Mouse (Mus musculus) hindbrain, embryonic 12.5 days (tissue): ENCODE measurements at regions not wholly inside any gene's neighbourhood (a gene's known extent, or its start where the extent isn't known, plus 50 kb on each side); places are given as distances from the start of the nearest gene placed in this dataset.
A peak's percentile ranks its signal among the peaks of the same experiment; 100 is the strongest.

Experiments
- ATAC-seq: fragments of 200-750 bp; cut with Nextera tagmentation; 2 replicates; pipeline ENCODE4 v1.8.0; 2017; ENCODE audit warnings: moderate TSS enrichment; ENCODE audit not compliant: low FRiP score
- H3K27ac ChIP-seq: fragments of 300-500 bp; sonication (generic); 2 replicates; pipeline ENCODE4 v1.5.1; 2016; ENCODE audit warnings: mild to moderate bottlenecking
- H3K27me3 ChIP-seq: fragments of 300-500 bp; sonication (generic); 2 replicates; pipeline ENCODE4 v1.6.1; 2016; ENCODE audit warnings: mild to moderate bottlenecking
- H3K36me3 ChIP-seq: fragments of 300-500 bp; sonication (generic); 2 replicates; pipeline ENCODE4 v1.6.1; 2016; ENCODE audit warnings: mild to moderate bottlenecking
- H3K4me1 ChIP-seq: fragments of 300-500 bp; sonication (generic); 2 replicates; pipeline ENCODE4 v1.6.1; 2016
- H3K4me2 ChIP-seq: fragments of 300-500 bp; sonication (generic); replicated peaks from 2 replicates; pipeline ENCODE4 v1.6.1; 2016; ENCODE audit warnings: mild to moderate bottlenecking
- H3K4me3 ChIP-seq: fragments of 300-500 bp; sonication (generic); 2 replicates; pipeline ENCODE4 v1.5.1; 2016; ENCODE audit warnings: mild to moderate bottlenecking
- H3K9ac ChIP-seq: fragments of 300-500 bp; sonication (generic); 2 replicates; pipeline ENCODE4 v1.6.1; 2016; ENCODE audit warnings: mild to moderate bottlenecking, moderate library complexity
- H3K9me3 ChIP-seq: fragments of 300-500 bp; sonication (generic); replicated peaks from 2 replicates; pipeline ENCODE4 v1.6.1; 2016; ENCODE audit warnings: mild to moderate bottlenecking
- WGBS: fragments of 180-500 bp; shearing (Covaris S2); methylation state at CpG from one replicate; pipeline ENCODE4 v1.1.7; 2016; 5-methylcytosine and 5-hydroxymethylcytosine counted together

GRCm38 (mm10) chr6:51641965-51642364, 118.3 kb downstream of the Snx10 start:
- Histone ChIP-seq H3K9ac (no peak overlapping the region), H3K36me3 (no peaks in the 10 kb centered on the region), H3K27me3 (no peaks in the 10 kb centered on the region), H3K4me3 (no peak overlapping the region), H3K27ac (no peak overlapping the region), H3K4me1 (0 out of 2 replicates have a peak, but pooled peaks cover 5% of the 10 kb centered on the region), H3K4me2 (no peak overlapping the region), H3K9me3 (no peaks in the 10 kb centered on the region)
- ATAC-seq = no peak
- WGBS = 90% methylated on average over 5 of the region's 5 CpGs

- peak overlapping the region; percentile 70 for H3K27ac ChIP-seq
- no peak overlapping the region for H3K4me3 ChIP-seq
- H3K4me2 ChIP-seq = no peak overlapping the region
- peaks cover 6% of the 10 kb centered on the region; the same call in 1 of the 2 replicates for H3K4me1 ChIP-seq
- H3K9ac ChIP-seq = no peak overlapping the region
- no peaks in the 10 kb centered on the region for H3K9me3 ChIP-seq
- 67% methylated on average over 7 of the region's 7 CpGs for whole genome bisulfite sequencing
- H3K36me3 ChIP-seq = no peaks in the 10 kb centered on the region
- peak; percentile 40; the same call in 1 of the 2 replicates for ATAC-seq
- no peaks in the 10 kb centered on the region for H3K27me3 ChIP-seq
Observed at GRCm38 (mm10) chr6:51648813-51649212, 125.1 kb downstream of the Snx10 start.

GRCm38 (mm10) chr6:51653753-51654152, 130.1 kb downstream of the Snx10 start:
- Histone ChIP-seq H3K27ac (no peak overlapping the region), H3K36me3 (no peaks in the 10 kb centered on the region), H3K4me1 (peaks cover 31% of the 10 kb centered on the region), H3K9me3 (no peaks in the 10 kb centered on the region), H3K4me2 (no peak overlapping the region), H3K4me3 (no peak overlapping the region), H3K9ac (no peak overlapping the region), H3K27me3 (no peaks in the 10 kb centered on the region)
- 95% methylated on average over 8 of the region's 8 CpGs for WGBS
- no peak for ATAC-seq

GRCm38 (mm10) chr6:51654991-51655390, 131.3 kb downstream of the Snx10 start:
- no peaks in the 10 kb centered on the region for H3K36me3 ChIP-seq
- peaks cover 30% of the 10 kb centered on the region for H3K4me1 ChIP-seq
- H3K4me2 ChIP-seq = no peak overlapping the region
- peak overlapping the region; percentile 85 for H3K27ac ChIP-seq
- 95% methylated on average over 4 of the region's 4 CpGs for WGBS
- H3K27me3 ChIP-seq = no peaks in the 10 kb centered on the region
- H3K4me3 ChIP-seq = no peak overlapping the region
- ATAC-seq = no peak
- H3K9ac ChIP-seq = no peak overlapping the region
- H3K9me3 ChIP-seq = no peaks in the 10 kb centered on the region

GRCm38 (mm10) chr6:51656078-51656477, 132.4 kb downstream of the Snx10 start:
- H3K27ac ChIP-seq = peak overlapping the region; percentile 85

GRCm38 (mm10) chr6:51656883-51657640, 133.4 kb downstream of the Snx10 start:
- Histone ChIP-seq H3K4me3 (no peak overlapping the region), H3K27me3 (no peaks in the 10 kb centered on the region), H3K4me2 (no peak overlapping the region), H3K27ac (peak overlapping the region; percentile 85), H3K9me3 (no peaks in the 10 kb centered on the region), H3K36me3 (no peaks in the 10 kb centered on the region), H3K9ac (no peak overlapping the region), H3K4me1 (peaks cover 30% of the 10 kb centered on the region)
- WGBS = 30% methylated on average over 12 of the region's 12 CpGs
- ATAC-seq = peak; percentile 86

More at GRCm38 (mm10) chr6:51656078-51656477, 132.4 kb downstream of the Snx10 start:
- no peak overlapping the region for H3K4me3 ChIP-seq
- no peaks in the 10 kb centered on the region for H3K9me3 ChIP-seq
- H3K36me3 ChIP-seq = no peaks in the 10 kb centered on the region
- peaks cover 30% of the 10 kb centered on the region for H3K4me1 ChIP-seq
- no peaks in the 10 kb centered on the region for H3K27me3 ChIP-seq
- ATAC-seq = no peak
- WGBS = 70% methylated on average over 7 of the region's 7 CpGs
- H3K9ac ChIP-seq = no peak overlapping the region
- no peak overlapping the region for H3K4me2 ChIP-seq

- WGBS = 6% methylated on average over 8 of the region's 8 CpGs
- H3K27ac ChIP-seq = peak overlapping the region; percentile 85
- H3K4me2 ChIP-seq = 0 out of 2 replicates have a peak overlapping the region, but pooled peaks have one; percentile 24
- H3K4me3 ChIP-seq = no peak overlapping the region
- no peak for ATAC-seq
- peak overlapping the region; percentile 27; the same call in 1 of the 2 replicates for H3K9ac ChIP-seq
- no peaks in the 10 kb centered on the region for H3K9me3 ChIP-seq
- H3K36me3 ChIP-seq = no peaks in the 10 kb centered on the region
- peaks cover 30% of the 10 kb centered on the region for H3K4me1 ChIP-seq
- no peaks in the 10 kb centered on the region for H3K27me3 ChIP-seq
Observed at GRCm38 (mm10) chr6:51658360-51658759, 134.7 kb downstream of the Snx10 start.

GRCm38 (mm10) chr6:51663178-51663577, 139.5 kb downstream of the Snx10 start:
- no peak overlapping the region for H3K27ac ChIP-seq
- no peak overlapping the region for H3K9ac ChIP-seq
- no peaks in the 10 kb centered on the region for H3K27me3 ChIP-seq
- peaks cover 12% of the 10 kb centered on the region for H3K9me3 ChIP-seq
- H3K36me3 ChIP-seq = no peaks in the 10 kb centered on the region
- peaks cover 9% of the 10 kb centered on the region for H3K4me1 ChIP-seq
- no peak for ATAC-seq
- H3K4me3 ChIP-seq = no peak overlapping the region
- WGBS = 94% methylated on average over 3 of the region's 3 CpGs
- no peak overlapping the region for H3K4me2 ChIP-seq

GRCm38 (mm10) chr6:51664049-51664448, 140.3 kb downstream of the Snx10 start:
- Histone ChIP-seq H3K27me3 (no peaks in the 10 kb centered on the region), H3K9me3 (peaks cover 12% of the 10 kb centered on the region), H3K4me3 (no peak overlapping the region), H3K27ac (no peak overlapping the region), H3K4me1 (peaks cover under 1% of the 10 kb centered on the region; the same call in 1 of the 2 replicates), H3K9ac (no peak overlapping the region), H3K4me2 (no peak overlapping the region), H3K36me3 (no peaks in the 10 kb centered on the region)
- 92% methylated on average over 5 of the region's 5 CpGs for WGBS
- no peak for ATAC-seq

- Histone ChIP-seq H3K9ac (no peak overlapping the region), H3K4me3 (no peak overlapping the region), H3K27me3 (no peaks in the 10 kb centered on the region), H3K4me1 (no peaks in the 10 kb centered on the region), H3K36me3 (no peaks in the 10 kb centered on the region), H3K4me2 (no peak overlapping the region), H3K27ac (no peak overlapping the region), H3K9me3 (peaks cover 12% of the 10 kb centered on the region)
- ATAC-seq = no peak
- WGBS = 90% methylated on average over 3 of the region's 3 CpGs
Observed at GRCm38 (mm10) chr6:51667022-51667421, 143.3 kb downstream of the Snx10 start.

GRCm38 (mm10) chr6:51675342-51675945, 151.7 kb downstream of the Snx10 start:
- WGBS = 69% methylated on average over 13 of the region's 13 CpGs
- no peak for ATAC-seq
- H3K27ac ChIP-seq = peak overlapping the region; percentile 57

GRCm38 (mm10) chr6:51677162-51677996, 153.7 kb downstream of the Snx10 start:
- 84% methylated on average over 12 of the region's 12 CpGs for WGBS
- H3K4me1 ChIP-seq = 0 out of 2 replicates have a peak, but pooled peaks cover 12% of the 10 kb centered on the region
- H3K9ac ChIP-seq = no peak overlapping the region
- no peak for ATAC-seq
- H3K4me2 ChIP-seq = no peak overlapping the region
- H3K27me3 ChIP-seq = no peaks in the 10 kb centered on the region
- H3K36me3 ChIP-seq = no peaks in the 10 kb centered on the region
- H3K9me3 ChIP-seq = no peaks in the 10 kb centered on the region
- H3K27ac ChIP-seq = no peak overlapping the region
- no peak overlapping the region for H3K4me3 ChIP-seq

More at GRCm38 (mm10) chr6:51675342-51675945, 151.7 kb downstream of the Snx10 start:
- no peaks in the 10 kb centered on the region for H3K27me3 ChIP-seq
- H3K36me3 ChIP-seq = no peaks in the 10 kb centered on the region
- H3K9ac ChIP-seq = no peak overlapping the region
- 0 out of 2 replicates have a peak, but pooled peaks cover 5% of the 10 kb centered on the region for H3K4me1 ChIP-seq
- no peak overlapping the region for H3K4me2 ChIP-seq
- H3K9me3 ChIP-seq = no peaks in the 10 kb centered on the region
- no peak overlapping the region for H3K4me3 ChIP-seq
